Mouse (Mus musculus) T-cell, adult 2 months (primary cell): ENCODE measurements around the gene 4930415O20Rik.
A peak's percentile ranks its signal among the peaks of the same experiment; 100 is the strongest.

Experiments
- DNase-seq: peaks from one replicate; pipeline ENCODE4 v3.0.0; 2022; ENCODE audit warnings: low spot score

Gene 4930415O20Rik

GRCm38 (mm10) chr15:98606051-98606536 lies 35.3 kb downstream of the 4930415O20Rik start:
- DNase-seq = no peak

- DNase-seq = no peak
Measured at GRCm38 (mm10) chr15:98606739-98607138, 35.9 kb downstream of the 4930415O20Rik start.

GRCm38 (mm10) chr15:98607557-98607956 lies 36.8 kb downstream of the 4930415O20Rik start:
- DNase-seq = no peak

- no peak for DNase-seq
Measured at GRCm38 (mm10) chr15:98608058-98608783, 37.4 kb downstream of the 4930415O20Rik start.

- DNase-seq = no peak
Measured at GRCm38 (mm10) chr15:98608784-98609250, 38.0 kb downstream of the 4930415O20Rik start.

- peak; percentile 53 for DNase-seq
Measured at GRCm38 (mm10) chr15:98609331-98610130, 38.7 kb downstream of the 4930415O20Rik start, which contains the start of gene Adcy6. Gene Adcy6, minus strand, starts transcription at chr15:98610076.

GRCm38 (mm10) chr15:98610131-98610633 lies 39.4 kb downstream of the 4930415O20Rik start:
- DNase-seq = no peak

GRCm38 (mm10) chr15:98612229-98612628 lies 41.4 kb downstream of the 4930415O20Rik start:
- DNase-seq = no peak

GRCm38 (mm10) chr15:98614551-98614950 lies 43.7 kb downstream of the 4930415O20Rik start:
- DNase-seq = no peak

- no peak for DNase-seq
Measured at GRCm38 (mm10) chr15:98614971-98615370, 44.2 kb downstream of the 4930415O20Rik start.

- no peak for DNase-seq
Measured at GRCm38 (mm10) chr15:98615751-98616150, 44.9 kb downstream of the 4930415O20Rik start.

GRCm38 (mm10) chr15:98616362-98617175 lies 45.8 kb downstream of the 4930415O20Rik start:
- DNase-seq = no peak

- DNase-seq = peak; percentile 41
Measured at GRCm38 (mm10) chr15:98617176-98617537, 46.4 kb downstream of the 4930415O20Rik start.

GRCm38 (mm10) chr15:98622199-98622598 lies 51.4 kb downstream of the 4930415O20Rik start:
- no peak for DNase-seq

GRCm38 (mm10) chr15:98622721-98623120 lies 51.9 kb downstream of the 4930415O20Rik start:
- no peak for DNase-seq

GRCm38 (mm10) chr15:98623361-98623821 lies 52.6 kb downstream of the 4930415O20Rik start:
- DNase-seq = peak; percentile 65

GRCm38 (mm10) chr15:98626078-98626477 lies 55.3 kb downstream of the 4930415O20Rik start:
- DNase-seq = no peak

GRCm38 (mm10) chr15:98626487-98627212 lies 55.8 kb downstream of the 4930415O20Rik start:
- DNase-seq = no peak

- no peak for DNase-seq
Measured at GRCm38 (mm10) chr15:98628589-98629254, 57.9 kb downstream of the 4930415O20Rik start.

GRCm38 (mm10) chr15:98629464-98629863 lies 58.7 kb downstream of the 4930415O20Rik start:
- DNase-seq = no peak
